Mouse (Mus musculus) megakaryocyte, embryonic 14.5 days (primary cell): ENCODE data around the gene Hirip3. TPM values are rescaled to one million over a fixed set of nuclear protein-coding genes. Genes with fewer than 3 reads are reported as not detected.

Experiments used
- H3K27me3 ChIP-seq: replicated peaks from 2 replicates; pipeline ENCODE3; 2012; ENCODE audit warnings: inconsistent platforms
- H3K36me3 ChIP-seq: replicated peaks from 2 replicates; pipeline ENCODE3; 2012; ENCODE audit warnings: low read length, inconsistent platforms, mixed read lengths
- H3K4me1 ChIP-seq: 2 replicates; pipeline ENCODE4 v1.6.1; 2012; ENCODE audit warnings: inconsistent platforms
- H3K4me3 ChIP-seq: replicated peaks from 2 replicates; pipeline ENCODE3; 2012; ENCODE audit warnings: moderate library complexity, mild to moderate bottlenecking, inconsistent platforms
- H3K9me3 ChIP-seq: 2 replicates; pipeline ENCODE4 v1.6.1; 2012; ENCODE audit warnings: inconsistent platforms
- FLI1 ChIP-seq: IDR thresholded peaks from 2 replicates; pipeline ENCODE4 v1.6.1; 2012; ENCODE audit warnings: low read length, inconsistent platforms, mixed read lengths
- GATA1 ChIP-seq: IDR thresholded peaks from 3 replicates; pipeline ENCODE4 v1.6.1; 2012; ENCODE audit warnings: mixed read lengths, low read length, inconsistent platforms, borderline replicate concordance
- polyA plus RNA-seq: library from polyadenylated mRNA; stranded (reverse); fragments of >175 nt; gene quantifications from 2 replicates; pipeline ENCODE4 v1.2.3, GENCODE M21; 2012; ENCODE audit warnings: low replicate concordance; ENCODE audit not compliant: insufficient read depth

The Hirip3 gene
- polyA plus RNA-seq = 9.3 and 60.8 TPM in 2 replicates

DNA sequence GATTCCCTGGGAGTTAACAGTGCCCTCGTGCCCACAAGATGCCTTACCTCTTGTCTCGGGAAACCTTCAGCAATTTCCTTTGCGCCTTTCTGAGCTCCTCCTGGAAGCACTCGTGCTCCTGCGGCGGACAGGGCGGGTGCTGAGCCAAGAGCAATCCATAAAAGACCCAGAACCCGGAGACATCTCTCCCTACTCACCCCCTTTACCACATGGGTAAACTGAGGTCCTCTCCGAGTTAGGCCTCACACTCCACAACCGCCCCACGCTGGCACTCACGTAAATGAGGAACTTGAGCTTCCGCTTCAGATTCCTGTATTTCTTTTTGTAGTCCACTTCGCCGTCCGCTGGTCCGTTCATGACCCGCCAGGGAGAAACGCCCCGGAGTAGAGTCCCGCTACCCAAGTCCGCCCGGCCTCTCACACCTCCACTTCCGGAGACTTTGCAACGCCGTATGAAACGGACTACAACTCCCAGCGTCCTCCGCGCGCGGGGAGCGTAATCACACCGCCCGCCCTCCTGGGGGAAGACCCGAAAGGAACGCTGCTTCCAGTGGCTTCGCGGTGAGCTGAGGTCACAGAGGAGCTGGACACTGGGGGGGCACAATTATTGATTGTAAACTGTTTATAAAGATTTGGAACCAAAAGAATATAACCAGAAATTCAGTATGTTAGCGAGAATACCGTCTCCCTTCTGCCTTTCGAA, at the start of gene Hirip3:
Hirip3 (plus strand) TSS at position 544 of the 702 bp plus-strand sequence.
- Histone ChIP-seq H3K27me3 (no peaks in the 10 kb centered on the region), H3K4me3 (peak within 1 kb of the TSS; percentile 95), H3K36me3 (peaks cover 78% of the 10 kb centered on the region), H3K4me1 (peaks cover 54% of the 10 kb centered on the region), H3K9me3 (peaks cover 3% of the 10 kb centered on the region; the same call in 1 of the 2 replicates)
- TF ChIP-seq FLI1 (no peak), GATA1 (no peak)

DNA sequence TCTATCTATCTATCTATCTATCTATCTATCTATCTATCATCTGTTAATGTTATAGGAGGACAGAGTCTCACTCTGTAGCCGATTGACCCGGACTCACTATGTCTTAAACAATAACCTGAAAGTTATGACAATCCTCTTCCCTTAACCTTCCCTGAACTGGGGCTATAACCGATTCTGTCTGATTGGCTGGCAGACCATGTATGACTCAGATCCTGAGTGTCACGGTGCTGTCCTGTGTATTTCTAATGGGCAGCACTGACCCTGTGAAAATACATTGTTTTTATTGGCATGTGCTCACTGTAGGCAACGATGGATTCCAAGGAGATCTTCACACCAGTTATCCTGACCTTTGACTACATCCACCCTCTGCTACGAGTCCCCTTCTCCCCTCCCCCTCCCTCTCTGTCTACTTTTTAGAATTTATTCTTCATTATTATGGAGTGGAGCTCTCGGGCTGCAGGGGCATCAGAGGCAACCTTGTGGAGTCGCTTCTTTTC, 46.0 kb upstream of the Hirip3 start:
- no peak overlapping the region for H3K4me3 ChIP-seq
- TF ChIP-seq FLI1 = no peak
- TF ChIP-seq GATA1 = no peak
- peaks cover 12% of the 10 kb centered on the region for H3K9me3 ChIP-seq
- peaks cover 20% of the 10 kb centered on the region for H3K4me1 ChIP-seq
- no peaks in the 10 kb centered on the region for H3K36me3 ChIP-seq
- H3K27me3 ChIP-seq = peaks cover 42% of the 10 kb centered on the region

DNA sequence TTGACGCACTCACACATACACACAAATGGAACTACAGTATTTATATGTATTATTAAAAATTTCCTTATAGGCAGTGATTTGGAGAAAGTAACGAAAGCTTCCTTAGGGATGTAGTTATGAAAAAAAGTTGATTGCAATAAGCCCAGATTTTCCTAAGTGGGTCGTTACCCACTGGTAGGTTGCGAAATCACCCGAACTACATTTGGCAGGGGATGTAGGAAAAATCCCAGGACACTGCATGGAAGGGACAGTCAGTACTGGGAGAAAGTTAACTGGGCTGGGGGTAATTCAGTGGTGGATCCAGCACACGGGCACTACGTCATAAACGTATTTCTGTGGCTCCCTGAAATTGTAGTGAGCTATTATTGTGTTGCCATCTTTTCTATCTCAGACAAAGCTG, 45.3 kb upstream of the Hirip3 start:
- H3K27me3 ChIP-seq = peaks cover 42% of the 10 kb centered on the region
- TF ChIP-seq GATA1 (no peak), FLI1 (no peak)
- no peak overlapping the region for H3K4me3 ChIP-seq
- H3K4me1 ChIP-seq = peaks cover 21% of the 10 kb centered on the region
- H3K36me3 ChIP-seq = no peaks in the 10 kb centered on the region
- peaks cover 12% of the 10 kb centered on the region for H3K9me3 ChIP-seq

DNA sequence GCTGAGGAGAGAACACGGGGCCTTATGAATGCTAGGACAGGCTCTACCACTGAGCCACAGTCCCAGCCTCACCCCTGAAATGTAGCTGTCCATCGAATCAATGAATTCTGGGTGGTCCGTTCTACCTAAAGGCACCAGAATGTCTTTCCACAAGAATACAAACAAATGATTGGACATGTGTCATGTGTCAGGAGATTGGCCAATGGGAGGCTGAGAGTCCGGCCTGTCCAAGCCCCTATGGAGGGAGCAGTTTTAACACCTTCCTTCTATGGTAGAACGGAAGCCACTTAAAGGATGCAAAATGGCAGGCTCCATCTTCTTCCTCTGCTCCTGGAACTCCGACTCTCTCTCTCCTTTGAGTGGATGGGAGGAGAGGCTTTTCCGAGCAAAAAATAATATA, 44.2 kb upstream of the Hirip3 start:
- Histone ChIP-seq H3K27me3 (peaks cover 37% of the 10 kb centered on the region), H3K9me3 (peaks cover 5% of the 10 kb centered on the region; the same call in 1 of the 2 replicates), H3K4me1 (peaks cover 32% of the 10 kb centered on the region), H3K36me3 (no peaks in the 10 kb centered on the region), H3K4me3 (no peak overlapping the region)
- TF ChIP-seq GATA1 (no peak), FLI1 (no peak)

DNA sequence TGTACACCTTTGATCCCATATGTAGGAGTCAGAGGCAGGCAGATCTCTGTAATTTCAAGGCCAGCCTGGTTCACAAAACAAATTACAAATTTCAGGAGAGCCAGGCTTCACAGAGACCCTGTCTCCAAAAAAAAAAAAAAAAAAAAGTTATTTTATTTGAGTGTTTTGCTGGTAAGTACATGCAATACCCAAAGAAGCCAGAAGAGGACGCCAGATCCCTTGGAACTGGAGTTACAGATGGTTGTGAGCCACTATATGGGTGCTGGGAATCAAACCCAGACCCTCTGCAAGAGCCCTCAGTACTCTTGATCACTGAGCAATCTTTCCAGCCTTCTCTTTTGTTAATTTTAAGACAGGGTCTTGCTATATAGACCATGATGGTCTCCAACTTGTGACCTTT, 43.0 kb upstream of the Hirip3 start:
- TF ChIP-seq GATA1 (no peak), FLI1 (no peak)
- H3K4me1 ChIP-seq = peaks cover 35% of the 10 kb centered on the region
- H3K27me3 ChIP-seq = peaks cover 40% of the 10 kb centered on the region
- H3K36me3 ChIP-seq = no peaks in the 10 kb centered on the region
- peaks cover 5% of the 10 kb centered on the region; the same call in 1 of the 2 replicates for H3K9me3 ChIP-seq
- no peak overlapping the region for H3K4me3 ChIP-seq

DNA sequence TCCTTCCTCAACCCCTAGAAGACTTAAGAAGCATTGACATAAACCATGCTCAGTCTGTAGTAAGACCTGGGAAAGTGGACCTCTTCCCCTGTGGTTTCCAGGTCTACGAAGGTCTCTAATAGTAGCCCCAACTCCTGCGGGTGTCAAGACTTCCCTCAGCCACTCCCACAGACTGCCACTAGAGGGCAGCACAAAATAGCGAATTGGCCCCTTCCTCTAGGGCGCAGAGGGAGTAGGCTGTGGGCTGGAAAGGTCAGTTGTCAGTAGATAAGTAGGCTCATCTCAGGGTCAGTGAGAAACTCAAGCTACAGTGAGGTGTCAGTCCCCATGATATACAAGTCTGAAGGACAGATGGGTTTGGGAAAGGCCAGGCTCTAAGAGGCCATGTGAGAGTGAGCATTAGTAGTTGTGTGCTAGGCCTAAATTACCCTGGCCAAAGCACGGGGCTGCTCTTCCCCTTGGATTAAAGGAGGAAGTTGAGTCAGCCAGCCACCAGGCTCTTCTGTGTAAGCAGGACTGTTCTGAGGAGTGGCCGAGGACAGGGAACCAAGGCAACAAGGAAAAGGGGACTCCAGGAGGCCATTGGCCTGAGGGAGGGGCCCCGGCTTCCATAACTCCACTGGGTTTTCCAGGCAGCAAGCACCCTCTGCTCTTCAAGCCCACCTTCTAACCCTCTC, 39.8 kb upstream of the Hirip3 start:
- H3K4me1 ChIP-seq = peaks cover 26% of the 10 kb centered on the region
- TF ChIP-seq GATA1 (no peak), FLI1 (no peak)
- peaks cover 59% of the 10 kb centered on the region for H3K27me3 ChIP-seq

DNA sequence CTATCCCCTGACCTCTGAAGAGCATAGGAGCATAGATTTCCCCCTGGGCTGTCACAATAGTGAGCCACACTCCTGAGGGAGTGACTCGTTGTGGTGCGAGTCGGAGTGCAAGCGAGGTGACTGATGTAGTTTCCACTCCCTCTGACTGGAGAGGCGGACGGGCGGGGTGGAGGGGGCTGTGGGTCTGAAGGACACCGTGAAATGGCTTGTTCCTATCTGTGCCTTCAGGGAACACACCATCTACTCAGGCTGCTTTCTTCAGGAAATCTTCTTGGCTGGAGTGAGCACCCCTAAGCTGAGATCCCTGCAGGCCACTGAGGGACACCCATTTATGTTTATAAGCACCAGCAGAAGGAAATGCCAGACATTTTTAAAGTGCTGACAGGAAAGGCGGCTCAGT, 39.0 kb upstream of the Hirip3 start:
- Histone ChIP-seq H3K9me3 (peaks cover 5% of the 10 kb centered on the region; the same call in 1 of the 2 replicates), H3K4me3 (no peak overlapping the region), H3K36me3 (no peaks in the 10 kb centered on the region), H3K4me1 (peaks cover 26% of the 10 kb centered on the region), H3K27me3 (peaks cover 62% of the 10 kb centered on the region)
- TF ChIP-seq GATA1 (no peak), FLI1 (no peak)

More for the DNA sequence above, 39.8 kb upstream of the Hirip3 start:
- peaks cover 5% of the 10 kb centered on the region; the same call in 1 of the 2 replicates for H3K9me3 ChIP-seq
- peak overlapping the region; percentile 3 for H3K4me3 ChIP-seq
- no peaks in the 10 kb centered on the region for H3K36me3 ChIP-seq

DNA sequence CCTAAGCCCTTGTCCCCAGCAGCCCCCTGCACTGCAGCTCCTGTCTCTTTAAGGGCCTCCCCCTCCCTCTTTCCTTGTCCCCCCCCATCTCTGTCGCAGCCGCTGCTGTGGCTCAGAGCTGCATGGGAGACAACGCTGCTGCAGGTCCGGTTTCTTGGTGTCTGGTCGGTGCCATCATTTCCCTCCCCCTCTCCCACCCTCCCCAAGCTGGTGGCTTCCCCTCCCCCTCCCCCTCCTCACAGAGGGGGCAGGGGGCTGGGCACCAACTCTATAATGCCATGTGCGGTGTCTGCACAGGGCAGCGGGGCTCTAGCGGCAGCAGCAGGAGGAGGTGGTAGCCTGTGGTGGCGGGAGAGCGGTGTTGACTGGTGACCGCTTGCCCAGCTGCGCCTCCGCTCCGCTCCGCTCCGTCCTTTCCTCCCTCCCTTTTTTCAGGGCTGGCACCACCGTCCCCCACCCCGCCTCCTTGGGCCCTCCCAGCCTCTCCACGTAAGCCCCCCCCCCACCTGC, 38.5 kb upstream of the Hirip3 start:
- peaks cover 26% of the 10 kb centered on the region for H3K4me1 ChIP-seq
- peaks cover 63% of the 10 kb centered on the region for H3K27me3 ChIP-seq
- no peak for TF ChIP-seq GATA1
- no peak for TF ChIP-seq FLI1
- H3K4me3 ChIP-seq = peak overlapping the region; percentile 70
- H3K36me3 ChIP-seq = no peaks in the 10 kb centered on the region
- peaks cover 5% of the 10 kb centered on the region; the same call in 1 of the 2 replicates for H3K9me3 ChIP-seq

DNA sequence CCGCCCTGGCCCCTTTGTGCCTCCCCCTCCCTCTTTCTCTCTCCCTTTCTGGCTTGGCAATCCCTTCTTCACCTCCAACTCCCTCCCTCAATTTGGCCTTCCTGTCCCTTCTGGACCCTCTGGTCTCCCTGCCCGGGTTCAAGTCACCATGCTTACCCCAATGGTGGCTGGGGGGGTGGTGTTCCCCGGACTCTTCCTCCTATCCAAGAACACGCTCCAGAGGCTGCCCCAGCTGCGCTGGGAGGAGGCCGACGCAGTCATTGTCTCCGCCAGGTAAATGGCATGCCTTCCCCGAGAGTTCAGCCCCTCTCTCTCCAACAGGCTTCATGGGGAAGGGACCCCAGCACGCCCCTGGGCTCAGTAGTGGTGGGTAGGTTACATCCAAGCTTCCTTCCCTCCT, 37.8 kb upstream of the Hirip3 start:
- no peak overlapping the region for H3K4me3 ChIP-seq
- TF ChIP-seq FLI1 (no peak), GATA1 (no peak)
- H3K27me3 ChIP-seq = peaks cover 70% of the 10 kb centered on the region
- H3K4me1 ChIP-seq = peaks cover 26% of the 10 kb centered on the region
- no peaks in the 10 kb centered on the region for H3K36me3 ChIP-seq
- peaks cover 3% of the 10 kb centered on the region; the same call in 1 of the 2 replicates for H3K9me3 ChIP-seq
